In the genomic region with DNA sequence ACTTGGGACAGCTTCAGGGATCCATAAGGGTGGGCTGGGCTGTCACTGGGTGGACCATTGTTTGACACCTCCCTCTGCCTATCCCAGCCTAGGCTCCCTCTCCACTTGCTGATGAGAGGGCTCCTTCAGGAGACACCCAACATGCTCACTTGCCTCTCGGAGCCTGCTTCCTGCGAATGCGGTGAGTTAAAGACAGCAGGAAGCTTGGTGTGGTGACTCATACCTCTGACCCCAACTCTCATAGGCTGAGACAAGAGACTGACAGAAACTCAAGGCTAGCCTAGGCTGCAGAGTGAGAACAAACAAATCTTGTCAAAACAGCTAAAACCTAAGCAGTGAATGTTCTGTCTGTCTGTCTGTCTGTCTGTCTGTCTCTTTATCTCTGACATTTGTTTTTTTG, we compare ENCODE assay signal across 21 mouse cellular contexts. TPM values are rescaled to one million over a fixed set of nuclear protein-coding genes. Genes with fewer than 3 reads are reported as not detected.
DNase-seq lines count a peak whose midpoint lies in the region; ATAC-seq lines count a peak whose summit lies in the region.
"Had no signal": no experiment of that assay in that cellular context is flagged by ENCODE, and none has a peak within 500 bp of the region (broad histone marks: within the 10 kb centered on the region; RNA-seq: fewer than 3 reads in every experiment).

No protein-coding gene starts in this region.

- H3K9ac ChIP-seq in liver, embryonic 11.5 days (ENCODE audit: low read depth, low read length): no peak overlapping the region
- H3K9ac ChIP-seq in liver, embryonic 12.5 days: no peak overlapping the region
- H3K9ac ChIP-seq: limb, embryonic 15.5 days had no signal

- H3K4me2 ChIP-seq in liver, embryonic 11.5 days: no peak overlapping the region
- H3K4me2 ChIP-seq in liver, embryonic 12.5 days: no peak overlapping the region
- H3K4me2 ChIP-seq: limb, embryonic 15.5 days had no signal

- no peak overlapping the region for H3K4me3 ChIP-seq in liver, embryonic 11.5 days (ENCODE audit: low read depth, low read length)
- H3K4me3 ChIP-seq in liver, embryonic 12.5 days: no peak overlapping the region
- H3K4me3 ChIP-seq: erythroblast, embryonic 14.5 days; layer of hippocampus, adult 2 months; limb, embryonic 15.5 days had no signal

- H3K36me3 ChIP-seq in liver, embryonic 11.5 days (ENCODE audit: control insufficient read depth, insufficient read depth, low read length): no peaks in the 10 kb centered on the region
- no peaks in the 10 kb centered on the region for H3K36me3 ChIP-seq in liver, embryonic 12.5 days
- H3K36me3 ChIP-seq: G1E; limb, embryonic 15.5 days had no signal

- H3K9me3 ChIP-seq in liver, embryonic 11.5 days (ENCODE audit: control insufficient read depth, low read length): no peaks in the 10 kb centered on the region
- no peaks in the 10 kb centered on the region for H3K9me3 ChIP-seq in liver, embryonic 12.5 days (replicated peaks)
- H3K9me3 ChIP-seq: limb, embryonic 15.5 days had no signal

- WGBS in liver, embryonic 11.5 days: 49% methylated on average over 3 of the region's 3 CpGs
- whole genome bisulfite sequencing in liver, embryonic 12.5 days (ENCODE audit: insufficient replicate concordance): 21% methylated on average over 3 of the region's 3 CpGs

- no peaks in the 10 kb centered on the region for H3K27me3 ChIP-seq in liver, embryonic 11.5 days (replicated peaks; ENCODE audit: control insufficient read depth, insufficient read depth, low read length)
- H3K27me3 ChIP-seq in liver, embryonic 12.5 days (replicated peaks): no peaks in the 10 kb centered on the region
- H3K27me3 ChIP-seq: limb, embryonic 15.5 days had no signal

- H3K4me1 ChIP-seq in liver, embryonic 11.5 days (replicated peaks; ENCODE audit: control insufficient read depth, insufficient read depth, low read length): 0 out of 2 replicates have a peak, but pooled peaks cover 2% of the 10 kb centered on the region
- H3K4me1 ChIP-seq in liver, embryonic 12.5 days: peaks cover 18% of the 10 kb centered on the region
- H3K4me1 ChIP-seq: limb, embryonic 15.5 days had no signal

- no peak overlapping the region for H3K27ac ChIP-seq in liver, embryonic 11.5 days (ENCODE audit: low read depth, low read length)
- no peak overlapping the region for H3K27ac ChIP-seq in liver, embryonic 12.5 days
- H3K27ac ChIP-seq: layer of hippocampus, adult 2 months; limb, embryonic 15.5 days had no signal

- peak; percentile 23; the same call in 1 of the 2 replicates for ATAC-seq in liver, embryonic 11.5 days (replicated peaks; ENCODE audit: low FRiP score)
- no peak for ATAC-seq in liver, embryonic 12.5 days
- peak; percentile 72 for ATAC-seq in inflammation-experienced regulatory T-cells, adult 6 months
- ATAC-seq: forebrain, embryonic 16.5 days had no signal

- no peak for DNase-seq in liver, embryonic 11.5 days (ENCODE audit: low spot score)
- DNase-seq in adrenal gland, postnatal 10 days: peak; percentile 50
- DNase-seq in thymus, postnatal 25 days: peak; percentile 16
- DNase-seq in right cerebral cortex, adult 2 months (ENCODE audit: low spot score in 2 of 2): no peak
- DNase-seq in cerebellum, adult 9-11 months: no peak
- no peak for DNase-seq in lung, adult 18-20 months
- DNase-seq: B cell, adult 2 months; cerebellum, postnatal 10 days had no signal

RNA-seq across cellular contexts. Expression of a gene that starts 40.1 kb away (rescaled TPM):
- 147 and 149 TPM in 2 replicates for polyA plus RNA-seq in liver, embryonic 11.5 days (2014; fragmentation: Nextera tagmentation; extraction: Ambion mirVana)
- polyA plus RNA-seq in liver, embryonic 12.5 days (2016; fragmentation: Nextera tagmentation; extraction: Ambion mirVana): 86.0 and 93.4 TPM in 2 replicates
- total RNA-seq in adrenal gland, postnatal 10 days (2021): 100 to 1,000 TPM; 145 to 162 TPM
- 10 to 100 TPM; 23.8 to 29.5 (median 24.6) TPM for polyA plus RNA-seq in inflammation-experienced regulatory T-cells, adult 6 months (2017; shearing (Covaris generic))

RNA-seq across cellular contexts. Expression of a gene that starts 48.9 kb away (rescaled TPM):
- polyA plus RNA-seq in liver, embryonic 11.5 days (2014; fragmentation: Nextera tagmentation; extraction: Ambion mirVana): 0.03 and 0.16 TPM in 2 replicates
- 0.01 and 0.02 TPM in 2 replicates for polyA plus RNA-seq in liver, embryonic 12.5 days (2016; fragmentation: Nextera tagmentation; extraction: Ambion mirVana)
- total RNA-seq in adrenal gland, postnatal 10 days (2021): under 1 TPM; 0.36 to 0.94 TPM
- under 1 TPM in 1 of 3 experiments, not detected in 2; 0.06 TPM for polyA plus RNA-seq in inflammation-experienced regulatory T-cells, adult 6 months (2017; shearing (Covaris generic))
- total RNA-seq: heart, postnatal 25 days; left cerebral cortex, postnatal 10 days; megakaryocyte-erythroid progenitor cell, adult 5-6 weeks had no signal
- polyA plus RNA-seq: erythroblast, embryonic 14.5 days; forebrain, embryonic 16.5 days; intestine, embryonic 14.5 days; lung, embryonic 16.5 days; stomach, embryonic 14.5 days had no signal

RNA-seq across cellular contexts. Expression of a gene that starts 54.6 kb away (rescaled TPM):
- polyA plus RNA-seq in liver, embryonic 11.5 days (2014; fragmentation: Nextera tagmentation; extraction: Ambion mirVana): 0.63 and 0.88 TPM in 2 replicates
- polyA plus RNA-seq in liver, embryonic 12.5 days (2016; fragmentation: Nextera tagmentation; extraction: Ambion mirVana): 0.66 and 0.92 TPM in 2 replicates
- total RNA-seq in adrenal gland, postnatal 10 days (2021): 1 to 10 TPM in 1 of 2 experiments, under 1 TPM in 1; 0.99 to 1.2 TPM
- under 1 TPM in 1 of 3 experiments, not detected in 2; 0.25 TPM for polyA plus RNA-seq in inflammation-experienced regulatory T-cells, adult 6 months (2017; shearing (Covaris generic))

Comparison
In these comparisons a context has a peak if more than half of its experiments do, and no peak if none do; other contexts are left out.
1. DNase-seq: peak in adrenal gland, postnatal 10 days (single experiment) and thymus, postnatal 25 days (single experiment); none in liver, embryonic 11.5 days (single experiment), right cerebral cortex, adult 2 months (0 of 2), cerebellum, adult 9-11 months (single experiment) and lung, adult 18-20 months (0 of 2).